Mouse (Mus musculus) spleen, adult 2 months (tissue): ENCODE measurements around the gene Ube2v1.

ENCODE experiments used
- CTCF ChIP-seq: fragments of 200-500 bp; IDR thresholded peaks from 2 replicates; pipeline ENCODE4 v1.5.1; 2011; ENCODE audit warnings: mild to moderate bottlenecking, inconsistent platforms; ENCODE audit not compliant: insufficient read depth, insufficient read length, insufficient replicate concordance; ENCODE audit errors: extremely low read depth
- POLR2A ChIP-seq: fragments of 200-500 bp; IDR thresholded peaks from 2 replicates; pipeline ENCODE4 v1.6.1; 2011; ENCODE audit warnings: low read depth, low read length, inconsistent platforms

DNA sequence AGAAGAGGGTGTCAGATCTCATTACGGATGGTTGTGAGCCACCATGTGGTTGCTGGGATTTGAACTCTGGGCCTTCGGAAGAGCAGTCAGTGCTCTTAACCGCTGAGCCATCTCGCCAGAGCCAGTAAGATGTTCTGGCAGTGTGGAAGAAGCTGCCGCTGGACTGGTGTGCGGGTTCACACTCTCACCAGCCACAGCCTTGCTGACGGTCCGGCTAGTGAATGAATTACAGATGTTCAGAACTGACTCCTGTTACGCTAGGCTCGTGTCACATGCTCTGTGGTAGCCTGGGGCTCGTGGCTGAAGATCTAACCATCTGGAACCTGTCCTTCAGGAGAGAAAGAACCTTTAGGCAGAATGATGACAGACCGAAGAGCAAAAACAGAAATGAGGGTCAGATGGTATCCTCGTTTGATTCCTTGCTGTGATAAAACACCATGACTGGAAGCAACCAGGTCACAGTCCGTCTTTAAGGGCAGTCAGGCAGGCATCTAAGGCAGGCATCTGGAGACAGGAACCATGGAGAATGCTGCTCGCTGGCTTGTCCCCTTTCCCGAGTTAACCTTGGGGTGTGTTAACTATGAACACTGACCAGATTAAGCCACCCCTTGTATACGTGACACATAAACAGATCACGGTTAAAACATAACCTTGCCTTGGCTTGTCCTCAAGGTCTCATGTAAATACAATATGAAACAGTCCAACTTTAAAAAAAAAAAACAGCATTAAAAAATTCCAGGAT is 34.2 kb upstream of the Ube2v1 start:
- TF ChIP-seq POLR2A (no peak), CTCF (no peak)
